Mouse (Mus musculus): ENCODE measurements around the gene Igdcc3.

Igdcc3 gene

GRCm38 (mm10) chr9:65140936-65141305 lies at the start of gene Igdcc3:
TSS of gene Igdcc3 (plus strand) at chr9:65141189.
- no peak for DNase-seq (ENCODE audit: low spot score)

- peak; percentile 41 for DNase-seq (ENCODE audit: low spot score)
Measured at GRCm38 (mm10) chr9:65094237-65094636, 46.8 kb upstream of the Igdcc3 start.

- DNase-seq (ENCODE audit: low spot score): no peak
Measured at GRCm38 (mm10) chr9:65100991-65101685, 39.9 kb upstream of the Igdcc3 start, which contains the start of gene Igdcc4. TSS of gene Igdcc4 (plus strand) at chr9:65101486.

- DNase-seq (ENCODE audit: low spot score): peak; percentile 53
Measured at GRCm38 (mm10) chr9:65101686-65102376, 39.2 kb upstream of the Igdcc3 start.

GRCm38 (mm10) chr9:65102377-65103172 lies 38.4 kb upstream of the Igdcc3 start:
- peak; percentile 44 for DNase-seq (ENCODE audit: low spot score)

- DNase-seq (ENCODE audit: low spot score): no peak
Measured at GRCm38 (mm10) chr9:65103173-65103752, 37.7 kb upstream of the Igdcc3 start.

- no peak for DNase-seq (ENCODE audit: low spot score)
Measured at GRCm38 (mm10) chr9:65106821-65107220, 34.2 kb upstream of the Igdcc3 start.

GRCm38 (mm10) chr9:65107893-65108292 lies 33.1 kb upstream of the Igdcc3 start:
- DNase-seq (ENCODE audit: low spot score): no peak

GRCm38 (mm10) chr9:65109132-65110072 lies 31.6 kb upstream of the Igdcc3 start:
- DNase-seq (ENCODE audit: low spot score): no peak

- no peak for DNase-seq (ENCODE audit: low spot score)
Measured at GRCm38 (mm10) chr9:65111698-65112097, 29.3 kb upstream of the Igdcc3 start.

GRCm38 (mm10) chr9:65113694-65114093 lies 27.3 kb upstream of the Igdcc3 start:
- no peak for DNase-seq (ENCODE audit: low spot score)

- no peak for DNase-seq (ENCODE audit: low spot score)
Measured at GRCm38 (mm10) chr9:65115891-65116290, 25.1 kb upstream of the Igdcc3 start.

- no peak for DNase-seq (ENCODE audit: low spot score)
Measured at GRCm38 (mm10) chr9:65117516-65117915, 23.5 kb upstream of the Igdcc3 start.

- DNase-seq (ENCODE audit: low spot score): no peak
Measured at GRCm38 (mm10) chr9:65120935-65121334, 20.1 kb upstream of the Igdcc3 start.

GRCm38 (mm10) chr9:65122545-65122944 lies 18.4 kb upstream of the Igdcc3 start:
- DNase-seq (ENCODE audit: low spot score): no peak

- DNase-seq (ENCODE audit: low spot score): no peak
Measured at GRCm38 (mm10) chr9:65123552-65124168, 17.3 kb upstream of the Igdcc3 start.

- no peak for DNase-seq (ENCODE audit: low spot score)
Measured at GRCm38 (mm10) chr9:65128123-65128815, 12.7 kb upstream of the Igdcc3 start.

- DNase-seq (ENCODE audit: low spot score): no peak
Measured at GRCm38 (mm10) chr9:65131717-65132116, 9.3 kb upstream of the Igdcc3 start.

- DNase-seq (ENCODE audit: low spot score): peak; percentile 57
Measured at GRCm38 (mm10) chr9:65133739-65134138, 7.2 kb upstream of the Igdcc3 start.

GRCm38 (mm10) chr9:65135126-65135525 lies 5.9 kb upstream of the Igdcc3 start:
- no peak for DNase-seq (ENCODE audit: low spot score)
